Mouse (Mus musculus) limb, embryonic 15.5 days (tissue): ENCODE data around the gene Slfn8. TPM values are rescaled to one million over a fixed set of nuclear protein-coding genes. Genes with fewer than 3 reads are reported as not detected.

ENCODE experiments used
- ATAC-seq: fragments of 200-750 bp; cut with Nextera tagmentation; 2 replicates; pipeline ENCODE4 v1.8.0; 2017; ENCODE audit warnings: low read depth, moderate TSS enrichment; ENCODE audit not compliant: insufficient number of reproducible peaks, low FRiP score, low TSS enrichment
- H3K27ac ChIP-seq: fragments of 300-500 bp; sonication (generic); 2 replicates; pipeline ENCODE4 v1.5.1; 2015; ENCODE audit warnings: moderate library complexity, mild to moderate bottlenecking, inconsistent platforms
- H3K27me3 ChIP-seq: fragments of 300-500 bp; sonication (generic); 2 replicates; pipeline ENCODE4 v1.6.1; 2015; ENCODE audit warnings: inconsistent platforms
- H3K36me3 ChIP-seq: fragments of 300-500 bp; sonication (generic); 2 replicates; pipeline ENCODE4 v1.6.1; 2015; ENCODE audit warnings: inconsistent platforms
- H3K4me1 ChIP-seq: fragments of 300-500 bp; sonication (generic); 2 replicates; pipeline ENCODE4 v1.6.1; 2015; ENCODE audit warnings: inconsistent platforms
- H3K4me2 ChIP-seq: fragments of 300-500 bp; sonication (generic); 2 replicates; pipeline ENCODE4 v1.6.1; 2015; ENCODE audit warnings: mild to moderate bottlenecking, inconsistent platforms
- H3K4me3 ChIP-seq: fragments of 300-500 bp; sonication (generic); 2 replicates; pipeline ENCODE4 v1.5.1; 2015; ENCODE audit warnings: mild to moderate bottlenecking, inconsistent platforms
- H3K9ac ChIP-seq: fragments of 300-500 bp; sonication (generic); 2 replicates; pipeline ENCODE4 v1.6.1; 2015; ENCODE audit warnings: inconsistent platforms
- H3K9me3 ChIP-seq: fragments of 300-500 bp; sonication (generic); 2 replicates; pipeline ENCODE4 v1.6.1; 2016; ENCODE audit warnings: inconsistent platforms
- WGBS: fragments of 180-500 bp; shearing (Covaris S2); methylation state at CpG from one replicate; pipeline ENCODE4 v1.1.7; 2015; 5-methylcytosine and 5-hydroxymethylcytosine counted together
- polyA plus RNA-seq: library from polyadenylated mRNA; unstranded; fragments of >200 nt; fragmentation: Nextera tagmentation; extraction: Ambion mirVana; gene quantifications from 2 replicates; pipeline ENCODE4 v1.2.1, GENCODE M21; 2015

Slfn8 gene
- polyA plus RNA-seq, result 0.68 and 0.87 TPM in 2 replicates

DNA sequence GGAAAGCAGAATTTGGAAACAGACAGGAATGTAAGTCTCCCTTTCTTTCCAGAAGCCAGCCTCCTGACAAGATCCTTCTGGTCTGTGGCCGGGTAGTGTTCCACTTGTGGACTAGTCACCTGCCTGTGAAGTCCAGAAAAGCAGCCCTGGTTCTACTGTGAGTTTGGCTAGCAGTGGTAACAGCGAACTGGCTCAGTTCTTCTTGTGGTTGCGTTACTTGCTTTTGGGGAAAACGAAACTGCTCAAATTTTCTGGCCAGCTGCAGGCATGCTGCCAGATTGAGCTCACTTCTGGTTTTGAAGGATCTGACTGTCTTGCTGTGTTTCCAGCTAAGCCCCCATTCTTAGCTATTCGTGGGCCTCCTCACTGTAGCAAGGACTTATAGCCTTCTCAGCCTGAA is at the start of gene Slfn8:
Gene Slfn8 (minus strand): TSS at position 190 of the 400 bp plus-strand sequence.
- Histone ChIP-seq H3K27me3 (no peaks in the 10 kb centered on the region), H3K36me3 (no peaks in the 10 kb centered on the region), H3K9me3 (no peaks in the 10 kb centered on the region), H3K4me2 (no peak within 1 kb of the TSS), H3K9ac (no peak within 1 kb of the TSS), H3K4me1 (no peaks in the 10 kb centered on the region), H3K27ac (no peak within 1 kb of the TSS), H3K4me3 (no peak within 1 kb of the TSS)
- ATAC-seq, result no peak
- WGBS, result 45% methylated on average over 5 of the region's 5 CpGs

DNA sequence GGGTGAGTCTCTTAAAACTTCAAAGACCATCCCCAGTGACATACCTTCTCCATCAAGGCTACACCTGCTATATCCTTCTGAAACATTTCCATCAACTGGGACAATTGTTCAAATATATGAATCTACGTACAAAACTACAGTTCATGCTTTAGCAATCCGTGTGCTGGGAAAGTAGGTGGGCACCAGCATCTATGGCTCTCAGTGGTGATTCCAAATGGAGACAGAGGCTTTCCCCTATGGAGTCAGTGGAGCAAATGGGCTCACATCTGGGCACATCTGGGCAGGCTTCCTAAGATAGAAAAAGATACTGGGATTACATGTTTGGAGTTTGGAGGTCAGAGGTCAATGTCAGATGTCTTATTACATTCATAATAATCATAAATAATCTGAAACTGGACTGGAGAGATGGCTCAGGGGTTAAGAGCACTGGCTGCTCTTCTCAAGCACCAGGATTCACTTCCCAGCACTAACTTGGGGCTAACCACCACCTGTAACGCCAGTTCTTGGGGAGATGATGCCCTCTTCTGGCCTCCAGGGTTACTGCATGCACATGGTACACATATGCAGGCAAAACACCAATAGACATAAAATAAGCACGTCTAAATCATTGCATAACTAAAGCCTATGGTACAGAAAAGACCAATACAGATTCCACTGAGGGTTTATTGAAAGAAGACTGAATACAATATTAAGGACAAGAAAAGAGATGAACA is 47.5 kb upstream of the Slfn8 start:
- no peak for ATAC-seq
- H3K9me3 ChIP-seq, result no peaks in the 10 kb centered on the region
- no peaks in the 10 kb centered on the region for H3K4me1 ChIP-seq
- H3K36me3 ChIP-seq, result no peaks in the 10 kb centered on the region
- no peak overlapping the region for H3K4me3 ChIP-seq
- 75% methylated on average over 4 of the region's 4 CpGs for WGBS
- no peak overlapping the region for H3K4me2 ChIP-seq
- no peaks in the 10 kb centered on the region for H3K27me3 ChIP-seq
- no peak overlapping the region for H3K9ac ChIP-seq
- no peak overlapping the region for H3K27ac ChIP-seq

DNA sequence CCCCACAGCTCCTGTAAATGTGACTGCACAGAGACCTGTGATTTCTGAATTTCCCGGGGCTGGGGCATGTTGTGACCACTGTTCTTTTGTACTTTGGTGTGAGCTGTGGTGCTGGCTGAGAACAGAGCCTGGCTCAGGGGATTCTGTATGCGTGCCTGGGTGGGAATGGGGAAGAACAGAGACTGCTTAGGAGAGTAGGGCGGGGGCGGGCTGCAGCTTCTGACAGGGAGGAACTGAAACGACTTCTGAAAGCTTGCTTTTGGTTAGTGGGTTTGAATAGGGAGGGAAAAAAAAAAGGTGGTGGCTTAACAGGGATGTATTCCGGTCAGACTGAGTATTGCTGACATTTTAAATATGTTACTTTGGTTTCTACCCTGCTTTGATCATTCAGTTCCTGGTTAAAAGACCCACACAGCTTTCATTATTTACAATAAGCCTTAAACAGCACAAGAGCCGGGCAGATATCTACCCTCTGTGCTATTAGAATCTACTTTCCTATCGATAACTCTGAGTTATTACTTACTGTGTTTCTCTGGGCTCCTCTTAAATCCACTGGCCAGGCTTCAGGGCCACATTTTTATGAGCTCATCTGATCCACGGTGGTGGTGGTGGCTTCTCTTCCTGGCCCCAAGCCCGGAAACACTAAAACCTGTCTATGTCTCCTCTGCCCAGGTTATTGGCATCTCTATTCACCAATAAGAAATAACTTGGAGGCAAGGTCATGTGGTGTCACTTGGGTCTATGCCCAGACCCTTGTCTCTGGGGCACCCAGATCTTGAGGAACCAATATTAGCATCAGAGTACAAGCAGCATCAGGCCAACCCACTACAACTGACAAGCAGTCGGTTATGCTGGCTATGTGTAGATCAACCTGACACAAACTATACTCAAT is 46.3 kb upstream of the Slfn8 start:
- no peaks in the 10 kb centered on the region for H3K36me3 ChIP-seq
- no peaks in the 10 kb centered on the region for H3K9me3 ChIP-seq
- H3K4me2 ChIP-seq, result no peak overlapping the region
- H3K9ac ChIP-seq, result no peak overlapping the region
- H3K4me1 ChIP-seq, result no peaks in the 10 kb centered on the region
- WGBS, result 44% methylated on average over 11 of the region's 11 CpGs
- no peak overlapping the region for H3K27ac ChIP-seq
- H3K27me3 ChIP-seq, result no peaks in the 10 kb centered on the region
- ATAC-seq, result no peak
- no peak overlapping the region for H3K4me3 ChIP-seq

DNA sequence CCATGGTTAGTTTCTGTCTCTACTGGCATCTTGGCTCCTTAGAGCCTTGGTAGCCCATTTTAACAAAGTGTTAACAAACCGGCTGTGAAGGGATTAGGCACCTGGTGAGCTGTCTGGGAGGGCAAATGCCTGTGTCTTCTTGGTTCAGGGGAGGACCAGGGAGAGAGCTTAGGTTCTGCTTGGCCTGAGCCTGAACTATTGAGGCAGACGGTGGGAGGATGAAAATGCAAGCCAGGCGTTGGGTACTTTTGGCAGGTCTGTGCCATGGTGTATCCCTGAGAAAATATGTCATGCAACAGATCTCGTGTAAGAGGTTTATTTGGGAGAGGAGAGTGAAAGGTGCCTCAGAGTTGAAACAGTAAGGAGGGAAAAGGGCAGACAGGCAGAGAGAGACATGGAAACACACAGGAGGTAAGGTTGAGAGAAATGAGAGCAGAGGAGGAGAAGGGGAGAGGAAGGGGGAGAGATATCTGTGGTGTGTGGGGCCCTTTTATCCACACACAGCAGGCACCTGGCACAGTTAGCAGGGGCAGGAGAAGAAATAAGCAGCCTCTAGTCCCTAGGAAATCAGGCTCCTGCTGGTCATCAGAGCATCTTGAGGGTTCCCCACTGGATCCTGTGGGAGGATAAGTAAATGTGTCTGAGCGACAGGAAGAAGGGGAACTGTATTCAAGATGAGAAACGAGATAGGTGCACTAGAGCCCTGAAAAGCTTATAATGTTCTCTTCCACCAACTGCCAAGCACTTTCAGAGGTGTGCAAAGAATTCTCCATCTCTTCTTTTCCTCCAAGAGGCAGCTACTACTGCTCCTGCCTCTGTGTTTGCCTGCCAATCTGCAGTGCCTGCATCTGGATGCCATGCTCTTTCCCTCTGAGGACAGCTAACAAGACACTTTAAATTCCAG is 45.1 kb upstream of the Slfn8 start:
- ATAC-seq, result no peak
- 28% methylated on average over 6 of the region's 6 CpGs for WGBS
- Histone ChIP-seq H3K27ac (no peak overlapping the region), H3K36me3 (no peaks in the 10 kb centered on the region), H3K4me2 (no peak overlapping the region), H3K4me3 (no peak overlapping the region), H3K4me1 (no peaks in the 10 kb centered on the region), H3K9ac (no peak overlapping the region), H3K27me3 (no peaks in the 10 kb centered on the region; the same call in 1 of the 2 replicates), H3K9me3 (no peaks in the 10 kb centered on the region)

DNA sequence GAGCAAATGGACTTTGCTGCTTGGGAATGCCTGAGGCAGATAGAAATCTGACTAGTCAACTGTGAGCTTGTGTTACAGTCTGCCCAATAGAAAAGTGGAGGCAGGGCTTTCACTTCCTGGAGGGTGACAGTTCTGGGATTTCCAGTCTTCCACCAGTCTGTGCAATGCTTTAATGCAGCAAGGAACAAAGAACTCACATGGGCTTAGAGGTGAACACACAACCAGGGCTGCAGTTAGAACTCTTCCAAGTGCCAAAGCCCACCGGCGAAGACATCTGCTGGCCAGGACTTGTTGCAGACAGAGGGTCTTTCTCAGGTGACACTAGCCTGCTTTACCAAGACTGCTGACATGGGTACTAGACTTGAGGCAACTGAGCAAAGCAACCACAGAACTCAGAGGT is 44.3 kb upstream of the Slfn8 start, which contains the start of gene Slfn2:
Gene Slfn2 (plus strand): TSS at position 167 of the 400 bp plus-strand sequence.
- no peak for ATAC-seq
- 75% methylated on average over 2 of the region's 2 CpGs for WGBS
- Histone ChIP-seq H3K4me1 (no peaks in the 10 kb centered on the region), H3K27ac (no peak within 1 kb of the TSS), H3K9ac (no peak within 1 kb of the TSS), H3K4me3 (no peak within 1 kb of the TSS), H3K27me3 (no peaks in the 10 kb centered on the region; the same call in 1 of the 2 replicates), H3K4me2 (no peak within 1 kb of the TSS), H3K36me3 (no peaks in the 10 kb centered on the region), H3K9me3 (no peaks in the 10 kb centered on the region)

DNA sequence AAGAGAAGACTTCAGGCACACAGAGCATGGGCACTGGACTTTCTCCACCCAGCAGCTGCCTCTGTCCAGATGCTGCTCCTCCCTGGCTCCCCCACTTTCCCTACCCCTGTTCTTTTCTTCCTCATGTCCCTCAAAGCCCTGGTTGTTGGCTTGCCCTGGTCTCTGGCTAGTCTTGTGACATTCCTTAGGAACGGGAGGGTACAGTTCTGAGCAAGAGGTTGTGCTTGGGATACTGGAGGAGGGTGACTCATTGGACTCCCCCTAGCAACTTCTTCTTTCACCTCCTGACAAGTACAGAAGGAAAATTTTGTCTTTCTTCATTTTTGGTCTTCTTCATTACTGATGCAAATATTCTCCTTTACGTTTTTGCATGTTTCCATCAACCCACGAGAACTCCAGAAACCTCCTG is 43.3 kb upstream of the Slfn8 start:
- Histone ChIP-seq H3K36me3 (no peaks in the 10 kb centered on the region), H3K9me3 (no peaks in the 10 kb centered on the region), H3K4me1 (no peaks in the 10 kb centered on the region), H3K4me2 (no peak overlapping the region), H3K4me3 (no peak overlapping the region), H3K9ac (no peak overlapping the region), H3K27ac (no peak overlapping the region), H3K27me3 (no peaks in the 10 kb centered on the region; the same call in 1 of the 2 replicates)
- whole genome bisulfite sequencing, result 55% methylated on average over 3 of the region's 3 CpGs
- ATAC-seq, result no peak

DNA sequence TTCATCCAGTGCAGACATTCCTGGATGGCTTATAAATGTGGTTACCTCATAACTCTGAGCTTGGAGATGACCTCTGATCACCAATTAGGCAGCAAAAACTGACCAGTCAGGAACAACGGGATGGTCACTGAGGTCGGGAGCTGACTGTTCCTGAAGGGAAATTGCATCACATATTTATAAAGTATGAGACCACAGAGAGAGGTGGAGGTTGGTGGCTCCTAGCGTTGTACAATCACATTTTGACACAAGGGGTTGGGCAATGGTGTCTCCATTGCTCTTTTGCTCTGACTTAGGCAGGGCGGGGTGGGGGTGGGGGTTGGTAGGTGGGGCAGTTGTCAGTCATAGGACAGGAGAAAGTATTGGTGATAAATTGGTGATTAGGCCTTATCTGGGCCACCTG is 42.5 kb upstream of the Slfn8 start:
- H3K9ac ChIP-seq, result no peak overlapping the region
- ATAC-seq, result no peak
- 67% methylated on average over 4 of the region's 4 CpGs for WGBS
- H3K4me2 ChIP-seq, result no peak overlapping the region
- no peak overlapping the region for H3K27ac ChIP-seq
- H3K36me3 ChIP-seq, result no peaks in the 10 kb centered on the region
- no peak overlapping the region for H3K4me3 ChIP-seq
- H3K4me1 ChIP-seq, result no peaks in the 10 kb centered on the region
- H3K9me3 ChIP-seq, result no peaks in the 10 kb centered on the region
- no peaks in the 10 kb centered on the region; the same call in 1 of the 2 replicates for H3K27me3 ChIP-seq

DNA sequence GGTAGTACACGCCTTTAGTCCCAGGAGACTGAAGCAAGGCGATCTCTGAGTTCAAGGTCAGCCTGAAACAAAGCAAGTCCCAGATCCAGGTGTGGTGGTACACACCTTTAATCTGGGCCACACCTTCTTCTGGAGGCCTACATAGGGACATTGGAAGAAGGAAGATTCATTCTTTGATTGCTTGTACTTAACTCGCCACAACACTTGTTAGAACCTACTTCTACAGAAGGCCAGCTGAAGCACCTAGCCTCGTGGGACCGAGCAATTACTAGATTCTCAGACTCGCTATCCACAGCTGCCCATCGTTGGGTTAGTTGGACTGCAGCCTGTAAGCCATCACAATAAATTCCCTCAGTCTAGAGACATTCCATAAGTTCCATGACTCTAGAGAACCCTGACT is 41.2 kb upstream of the Slfn8 start:
- Histone ChIP-seq H3K36me3 (no peaks in the 10 kb centered on the region), H3K4me3 (no peak overlapping the region), H3K4me2 (no peak overlapping the region), H3K27ac (no peak overlapping the region), H3K27me3 (no peaks in the 10 kb centered on the region; the same call in 1 of the 2 replicates), H3K4me1 (no peaks in the 10 kb centered on the region), H3K9me3 (no peaks in the 10 kb centered on the region), H3K9ac (no peak overlapping the region)
- WGBS, result 72% methylated on average over 7 of the region's 7 CpGs
- ATAC-seq, result no peak

DNA sequence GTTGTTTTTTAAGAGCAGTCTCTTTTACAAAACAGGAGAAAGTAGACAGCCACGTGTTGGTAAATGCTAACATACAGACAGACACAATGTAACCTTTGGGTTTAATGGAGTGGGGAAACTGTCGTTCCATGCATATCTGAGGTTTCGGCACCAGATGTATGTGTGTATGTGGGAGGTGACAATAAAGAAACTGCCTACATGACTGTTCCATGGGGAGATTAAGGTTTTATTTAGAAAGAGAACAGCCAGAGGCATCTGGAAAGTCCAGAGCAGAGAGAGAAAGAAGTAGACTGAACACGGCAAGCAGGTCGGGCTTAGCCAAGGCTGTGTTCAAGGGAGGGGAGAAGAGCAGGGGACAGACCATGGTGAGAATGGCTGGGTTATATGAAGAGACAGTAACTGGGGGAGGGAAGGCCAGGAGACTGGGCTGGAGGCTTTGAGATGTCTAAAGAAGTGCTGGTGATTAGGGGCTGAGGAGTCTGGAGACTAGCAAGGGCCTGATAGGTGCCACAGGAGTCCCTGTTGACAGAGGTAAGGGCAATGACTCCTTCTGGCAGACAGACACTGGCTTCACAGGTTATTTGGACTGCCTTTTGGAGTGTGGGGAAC is 39.9 kb upstream of the Slfn8 start:
- Histone ChIP-seq H3K9me3 (no peaks in the 10 kb centered on the region), H3K4me1 (no peaks in the 10 kb centered on the region), H3K9ac (no peak overlapping the region), H3K4me3 (no peak overlapping the region), H3K4me2 (no peak overlapping the region), H3K27me3 (no peaks in the 10 kb centered on the region; the same call in 1 of the 2 replicates), H3K27ac (no peak overlapping the region), H3K36me3 (no peaks in the 10 kb centered on the region)
- ATAC-seq, result no peak
- 52% methylated on average over 5 of the region's 5 CpGs for WGBS

DNA sequence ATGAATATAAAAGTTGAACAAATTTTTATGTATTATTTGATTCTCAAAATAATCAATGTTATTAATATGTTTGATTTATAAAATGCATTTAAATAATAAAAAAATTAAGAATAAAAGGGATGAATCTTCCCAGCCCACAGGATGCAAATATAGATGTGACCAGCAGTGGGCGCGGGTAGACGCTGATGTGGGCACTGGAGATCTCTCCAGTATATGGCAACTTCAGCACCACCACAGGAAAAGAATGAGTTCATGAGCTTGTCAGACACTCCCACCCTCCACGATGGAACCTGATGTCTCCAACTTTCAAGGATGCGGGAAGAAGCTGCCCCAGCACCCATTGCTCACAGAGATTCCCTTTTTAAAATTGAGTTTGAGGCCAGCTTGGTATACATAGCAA is 37.3 kb upstream of the Slfn8 start:
- Histone ChIP-seq H3K4me2 (no peak overlapping the region), H3K27me3 (no peaks in the 10 kb centered on the region; the same call in 1 of the 2 replicates), H3K4me1 (no peaks in the 10 kb centered on the region), H3K4me3 (no peak overlapping the region), H3K9ac (no peak overlapping the region), H3K36me3 (no peaks in the 10 kb centered on the region), H3K9me3 (no peaks in the 10 kb centered on the region), H3K27ac (no peak overlapping the region)
- 3% methylated on average over 5 of the region's 5 CpGs for WGBS
- no peak for ATAC-seq

DNA sequence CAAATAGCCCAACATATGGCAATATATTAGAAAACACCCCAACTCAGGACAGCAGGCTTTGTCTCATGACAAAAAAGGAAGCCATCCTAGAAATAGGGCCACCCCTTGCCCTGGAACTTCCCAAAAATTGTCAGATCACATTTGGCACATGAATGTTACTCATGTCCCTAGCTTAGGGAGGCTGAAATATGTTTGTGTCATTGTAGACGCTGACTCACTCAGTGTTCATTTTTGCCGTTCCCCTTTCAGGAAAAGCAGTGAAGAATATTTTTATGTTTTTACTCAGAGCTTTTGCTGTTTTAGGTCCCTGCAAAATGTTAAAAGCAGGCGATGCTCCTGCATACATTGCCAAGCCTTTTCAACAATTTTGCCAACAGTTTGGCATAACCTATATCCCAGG is 25.0 kb upstream of the Slfn8 start:
- Histone ChIP-seq H3K4me2 (no peak overlapping the region), H3K9me3 (no peaks in the 10 kb centered on the region), H3K36me3 (no peaks in the 10 kb centered on the region), H3K27ac (no peak overlapping the region), H3K4me3 (no peak overlapping the region), H3K4me1 (no peaks in the 10 kb centered on the region), H3K9ac (no peak overlapping the region), H3K27me3 (no peaks in the 10 kb centered on the region)
- WGBS, result 76% methylated on average over 3 of the region's 3 CpGs
- no peak for ATAC-seq
